Mouse (Mus musculus): ENCODE results near the gene Vti1a. TPM values are rescaled to one million over a fixed set of nuclear protein-coding genes. Genes with fewer than 3 reads are reported as not detected.

Gene Vti1a
- polyA plus RNA-seq, 1 experiment from 2014 or later: 26.4 TPM

DNA sequence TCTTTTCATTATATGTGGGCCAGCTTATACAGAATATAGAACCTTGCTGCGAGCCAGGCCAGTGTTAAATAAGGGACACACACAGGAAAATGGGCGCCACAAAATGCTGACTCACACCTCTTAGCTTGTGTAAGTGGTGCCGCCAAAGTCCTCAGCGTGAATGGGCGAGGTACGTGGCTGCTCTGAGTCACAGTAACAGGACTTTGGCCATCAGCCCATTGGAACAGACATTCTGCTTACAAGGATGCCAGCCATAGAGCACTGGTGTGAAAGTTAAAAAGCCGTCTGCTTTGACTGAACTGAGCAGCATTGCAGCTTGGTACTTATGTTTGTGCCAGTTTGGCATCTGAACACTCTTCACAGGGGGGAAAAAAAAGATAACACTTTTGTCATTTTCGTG lies 107.9 kb downstream of the Vti1a start:
- WGBS: 78% methylated on average over 8 of the region's 8 CpGs
- Histone ChIP-seq H3K27me3 (replicated peaks; ENCODE audit: control insufficient read depth, insufficient read depth, low read length) (no peaks in the 10 kb centered on the region), H3K4me3 (ENCODE audit: low read depth, low read length) (no peak overlapping the region), H3K27ac (ENCODE audit: low read depth, low read length) (no peak overlapping the region), H3K36me3 (ENCODE audit: control insufficient read depth, insufficient read depth, low read length) (no peaks in the 10 kb centered on the region), H3K4me2 (no peak overlapping the region), H3K4me1 (replicated peaks; ENCODE audit: control insufficient read depth, insufficient read depth, low read length) (no peaks in the 10 kb centered on the region), H3K9ac (ENCODE audit: low read depth, low read length) (no peak overlapping the region), H3K9me3 (ENCODE audit: control insufficient read depth, low read length) (no peaks in the 10 kb centered on the region)
- ATAC-seq (replicated peaks; ENCODE audit: low FRiP score) (no peak), DNase-seq (ENCODE audit: low spot score) (no peak)

DNA sequence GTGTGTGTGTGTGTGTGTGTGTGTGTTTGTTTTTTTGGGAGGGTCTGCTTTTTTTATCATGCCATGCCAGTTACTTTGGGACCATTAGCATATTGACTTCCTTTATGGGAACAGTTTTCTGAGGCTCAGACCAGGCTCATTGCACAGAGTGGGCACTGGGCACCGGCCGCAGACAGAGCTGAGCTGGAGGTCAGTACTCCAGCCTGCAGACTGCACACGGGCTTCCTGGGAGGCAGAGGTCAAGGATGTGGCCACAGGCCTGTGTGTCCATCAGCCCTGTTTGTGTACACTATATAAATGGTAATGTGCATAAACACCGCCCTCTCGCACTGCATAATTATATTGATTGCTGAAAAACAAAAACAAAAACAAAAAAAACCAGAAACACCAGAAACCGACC lies 108.4 kb downstream of the Vti1a start:
- no peak for ATAC-seq (replicated peaks; ENCODE audit: low FRiP score)

DNA sequence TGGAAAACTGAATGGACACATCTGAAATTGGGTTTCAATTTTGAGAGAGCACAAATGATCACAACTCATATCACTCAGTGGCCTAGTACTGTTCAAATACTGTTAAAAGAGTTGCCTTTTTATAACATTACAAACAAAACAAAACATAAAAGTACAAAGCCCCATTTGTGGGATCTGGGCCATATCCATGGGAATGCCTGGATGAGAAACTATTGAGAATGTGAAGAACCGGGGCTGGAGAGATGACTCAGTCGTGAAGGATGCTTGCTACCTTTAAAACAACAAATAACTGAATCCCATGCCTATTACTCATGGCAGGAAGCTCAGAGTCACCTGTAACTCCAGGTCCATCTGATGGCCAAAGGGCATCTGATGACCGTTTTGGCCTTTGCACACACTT lies 124.2 kb downstream of the Vti1a start:
- no peak overlapping the region for H3K4me3 ChIP-seq (ENCODE audit: low read depth, low read length)
- H3K36me3 ChIP-seq (ENCODE audit: control insufficient read depth, insufficient read depth, low read length): no peaks in the 10 kb centered on the region
- H3K27me3 ChIP-seq (replicated peaks; ENCODE audit: control insufficient read depth, insufficient read depth, low read length): no peaks in the 10 kb centered on the region
- H3K27ac ChIP-seq (ENCODE audit: low read depth, low read length): no peak overlapping the region
- no peak overlapping the region for H3K4me2 ChIP-seq
- no peaks in the 10 kb centered on the region for H3K9me3 ChIP-seq (ENCODE audit: control insufficient read depth, low read length)
- no peak overlapping the region for H3K9ac ChIP-seq (ENCODE audit: low read depth, low read length)
- ATAC-seq (replicated peaks; ENCODE audit: low FRiP score) (no peak), DNase-seq (ENCODE audit: low spot score) (no peak)
- WGBS: 76% methylated on average over 3 of the region's 3 CpGs
- no peaks in the 10 kb centered on the region for H3K4me1 ChIP-seq (replicated peaks; ENCODE audit: control insufficient read depth, insufficient read depth, low read length)

More for the DNA sequence above, 108.4 kb downstream of the Vti1a start:
- no peaks in the 10 kb centered on the region for H3K27me3 ChIP-seq (replicated peaks; ENCODE audit: control insufficient read depth, insufficient read depth, low read length)
- H3K4me3 ChIP-seq (ENCODE audit: low read depth, low read length): no peak overlapping the region
- H3K9me3 ChIP-seq (ENCODE audit: control insufficient read depth, low read length): no peaks in the 10 kb centered on the region
- H3K9ac ChIP-seq (ENCODE audit: low read depth, low read length): no peak overlapping the region
- no peak overlapping the region for H3K27ac ChIP-seq (ENCODE audit: low read depth, low read length)
- 82% methylated on average over 6 of the region's 6 CpGs for WGBS
- no peak overlapping the region for H3K4me2 ChIP-seq
- no peaks in the 10 kb centered on the region for H3K36me3 ChIP-seq (ENCODE audit: control insufficient read depth, insufficient read depth, low read length)
- H3K4me1 ChIP-seq (replicated peaks; ENCODE audit: control insufficient read depth, insufficient read depth, low read length): no peaks in the 10 kb centered on the region
- DNase-seq (ENCODE audit: low spot score): no peak

DNA sequence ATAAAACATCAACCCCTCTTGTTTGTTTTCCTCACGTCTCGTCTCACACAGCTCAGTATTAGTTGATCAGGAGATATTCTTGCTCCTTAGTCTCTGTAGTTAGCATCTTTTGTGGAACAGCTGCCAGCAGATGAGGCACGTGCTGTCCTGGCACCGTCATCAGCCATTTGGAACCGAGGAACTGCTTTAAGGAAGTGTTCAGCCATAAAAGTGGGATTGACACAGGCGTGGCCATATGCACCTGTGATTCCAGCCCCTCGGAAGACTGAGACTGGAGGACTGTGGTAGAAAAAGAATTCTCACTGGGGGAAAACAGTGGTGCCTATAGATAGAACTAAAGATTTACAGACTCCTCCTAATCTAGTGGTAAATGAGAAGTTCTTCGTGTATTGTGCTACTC lies 127.5 kb downstream of the Vti1a start:
- Histone ChIP-seq H3K4me3 (ENCODE audit: low read depth, low read length) (no peak overlapping the region), H3K9me3 (ENCODE audit: control insufficient read depth, low read length) (no peaks in the 10 kb centered on the region), H3K27ac (ENCODE audit: low read depth, low read length) (no peak overlapping the region), H3K27me3 (replicated peaks; ENCODE audit: control insufficient read depth, insufficient read depth, low read length) (no peaks in the 10 kb centered on the region), H3K36me3 (ENCODE audit: control insufficient read depth, insufficient read depth, low read length) (no peaks in the 10 kb centered on the region), H3K4me2 (no peak overlapping the region), H3K4me1 (replicated peaks; ENCODE audit: control insufficient read depth, insufficient read depth, low read length) (no peaks in the 10 kb centered on the region), H3K9ac (ENCODE audit: low read depth, low read length) (no peak overlapping the region)
- 89% methylated on average over 8 of the region's 8 CpGs for WGBS
- DNase-seq (ENCODE audit: low spot score) (no peak), ATAC-seq (replicated peaks; ENCODE audit: low FRiP score) (no peak)

DNA sequence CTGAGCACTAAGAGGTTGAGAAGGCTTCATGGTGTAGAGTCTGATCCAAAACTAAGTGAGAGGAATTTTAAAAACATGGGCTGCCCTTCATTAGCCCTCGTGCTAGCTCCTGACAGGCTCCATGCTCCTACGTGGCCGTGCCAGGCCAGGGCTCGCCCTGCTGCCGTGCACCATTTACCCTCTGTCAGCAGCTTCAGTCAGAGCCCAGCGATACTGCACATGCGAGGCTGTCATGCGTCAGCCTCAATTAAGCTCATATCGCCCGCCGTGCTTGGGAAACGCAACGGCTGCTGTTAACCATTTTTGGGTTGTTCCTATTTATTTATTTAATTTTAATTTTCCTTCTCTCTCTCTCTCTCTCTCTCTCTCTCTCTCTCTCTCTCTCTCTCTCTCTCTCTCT lies 133.0 kb downstream of the Vti1a start:
- WGBS: 84% methylated on average over 13 of the region's 13 CpGs
- Histone ChIP-seq H3K4me1 (replicated peaks; ENCODE audit: control insufficient read depth, insufficient read depth, low read length) (no peaks in the 10 kb centered on the region), H3K27me3 (replicated peaks; ENCODE audit: control insufficient read depth, insufficient read depth, low read length) (no peaks in the 10 kb centered on the region), H3K9me3 (ENCODE audit: control insufficient read depth, low read length) (no peaks in the 10 kb centered on the region), H3K4me3 (ENCODE audit: low read depth, low read length) (no peak overlapping the region), H3K4me2 (no peak overlapping the region), H3K36me3 (ENCODE audit: control insufficient read depth, insufficient read depth, low read length) (no peaks in the 10 kb centered on the region), H3K27ac (ENCODE audit: low read depth, low read length) (no peak overlapping the region), H3K9ac (ENCODE audit: low read depth, low read length) (no peak overlapping the region)
- ATAC-seq (replicated peaks; ENCODE audit: low FRiP score): no peak
- DNase-seq (ENCODE audit: low spot score): no peak

DNA sequence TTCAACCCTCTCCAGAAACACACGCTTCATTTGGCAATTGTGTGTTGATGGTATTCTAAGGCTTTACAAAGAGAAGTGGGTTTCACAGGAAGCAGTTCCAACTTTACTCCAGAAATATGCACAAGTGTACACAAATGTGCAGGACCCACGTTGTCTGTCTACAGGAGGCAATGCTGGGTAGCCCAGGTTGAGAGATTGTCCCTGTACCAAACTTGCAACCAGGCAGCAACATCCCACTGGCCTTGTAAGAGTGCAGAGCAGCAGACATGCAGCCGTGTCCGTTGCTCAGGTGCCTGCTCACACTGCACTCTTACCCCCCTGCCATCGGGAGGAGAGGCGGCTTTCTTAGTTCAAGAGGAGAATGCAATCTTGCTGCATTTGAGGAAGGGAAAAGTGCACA lies 133.4 kb downstream of the Vti1a start:
- Histone ChIP-seq H3K27ac (ENCODE audit: low read depth, low read length) (no peak overlapping the region), H3K4me1 (replicated peaks; ENCODE audit: control insufficient read depth, insufficient read depth, low read length) (no peaks in the 10 kb centered on the region), H3K9me3 (ENCODE audit: control insufficient read depth, low read length) (no peaks in the 10 kb centered on the region), H3K36me3 (ENCODE audit: control insufficient read depth, insufficient read depth, low read length) (no peaks in the 10 kb centered on the region), H3K27me3 (replicated peaks; ENCODE audit: control insufficient read depth, insufficient read depth, low read length) (no peaks in the 10 kb centered on the region), H3K9ac (ENCODE audit: low read depth, low read length) (no peak overlapping the region), H3K4me2 (no peak overlapping the region), H3K4me3 (ENCODE audit: low read depth, low read length) (no peak overlapping the region)
- ATAC-seq (replicated peaks; ENCODE audit: low FRiP score) (no peak), DNase-seq (ENCODE audit: low spot score) (no peak)
- WGBS: 83% methylated on average over 6 of the region's 6 CpGs

DNA sequence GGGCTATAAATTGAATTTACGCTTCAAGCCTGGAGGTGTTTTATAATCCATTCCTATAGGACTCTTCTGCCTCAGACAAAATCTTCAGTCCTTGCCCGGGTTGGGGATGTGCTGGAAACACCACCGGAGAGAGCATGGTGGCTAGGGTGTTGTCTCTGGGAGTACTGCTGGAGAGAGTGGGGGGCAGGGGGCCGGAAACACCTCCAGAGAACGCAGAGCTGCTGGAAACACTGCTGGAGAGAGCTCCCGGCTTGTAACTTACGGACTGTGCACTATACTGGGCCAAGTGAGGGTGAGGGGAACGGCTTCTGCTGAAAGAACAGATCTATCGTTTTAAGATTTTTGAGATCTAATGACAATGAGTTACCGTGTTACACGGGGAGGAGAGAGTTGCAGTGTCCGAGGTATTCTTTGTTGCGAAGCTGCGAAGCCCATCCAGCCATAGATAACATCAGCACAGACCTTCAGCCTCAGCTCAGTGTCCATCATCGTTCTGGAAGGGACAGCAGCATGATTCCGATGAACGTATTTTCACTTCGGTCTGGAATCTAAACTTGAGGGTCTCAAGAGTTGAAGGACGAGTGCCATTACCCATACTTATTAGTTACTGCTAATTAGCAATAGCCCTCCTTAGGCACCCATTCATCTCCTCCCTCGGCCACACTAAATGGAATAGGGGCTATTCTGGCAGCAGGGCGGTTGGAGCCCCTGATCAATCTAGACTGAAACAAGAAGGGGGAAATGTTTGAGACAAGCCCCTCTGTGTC lies 140.4 kb downstream of the Vti1a start:
- H3K4me2 ChIP-seq: no peak overlapping the region; the same call in 1 of the 2 replicates
- H3K27ac ChIP-seq (ENCODE audit: low read depth, low read length): no peak overlapping the region
- no peaks in the 10 kb centered on the region for H3K9me3 ChIP-seq (ENCODE audit: control insufficient read depth, low read length)
- WGBS: 63% methylated on average over 21 of the region's 21 CpGs
- no peak overlapping the region for H3K9ac ChIP-seq (ENCODE audit: low read depth, low read length)
- no peaks in the 10 kb centered on the region for H3K4me1 ChIP-seq (replicated peaks; ENCODE audit: control insufficient read depth, insufficient read depth, low read length)
- H3K4me3 ChIP-seq (ENCODE audit: low read depth, low read length): no peak overlapping the region
- DNase-seq (ENCODE audit: low spot score) (no peak), ATAC-seq (replicated peaks; ENCODE audit: low FRiP score) (no peak)
- no peaks in the 10 kb centered on the region for H3K36me3 ChIP-seq (ENCODE audit: control insufficient read depth, insufficient read depth, low read length)
- H3K27me3 ChIP-seq (replicated peaks; ENCODE audit: control insufficient read depth, insufficient read depth, low read length): no peaks in the 10 kb centered on the region

DNA sequence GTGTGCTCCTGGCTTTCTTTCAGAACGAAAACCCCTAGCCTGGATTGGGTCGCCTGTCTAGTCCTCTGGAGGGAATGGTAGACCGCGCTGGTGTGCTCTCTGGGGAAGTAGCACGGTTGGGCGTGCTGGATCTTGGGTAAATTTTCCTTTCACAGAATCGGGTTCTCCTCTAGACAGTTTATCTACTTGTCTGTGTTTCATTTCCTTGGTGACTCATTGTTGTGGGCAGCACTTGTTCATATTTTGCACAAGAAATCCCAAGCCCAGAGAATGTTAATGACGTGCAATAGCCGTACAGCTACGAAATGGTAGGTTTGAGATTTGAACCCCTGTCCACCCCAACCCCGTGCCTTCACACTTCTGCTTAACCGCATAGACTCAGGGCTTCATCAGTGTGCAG lies 145.9 kb downstream of the Vti1a start:
- no peaks in the 10 kb centered on the region for H3K4me1 ChIP-seq (replicated peaks; ENCODE audit: control insufficient read depth, insufficient read depth, low read length)
- 83% methylated on average over 12 of the region's 12 CpGs for WGBS
- H3K4me3 ChIP-seq (ENCODE audit: low read depth, low read length): no peak overlapping the region
- no peaks in the 10 kb centered on the region for H3K27me3 ChIP-seq (replicated peaks; ENCODE audit: control insufficient read depth, insufficient read depth, low read length)
- no peaks in the 10 kb centered on the region for H3K36me3 ChIP-seq (ENCODE audit: control insufficient read depth, insufficient read depth, low read length)
- ATAC-seq (replicated peaks; ENCODE audit: low FRiP score): no peak
- no peak overlapping the region for H3K9ac ChIP-seq (ENCODE audit: low read depth, low read length)
- H3K9me3 ChIP-seq (ENCODE audit: control insufficient read depth, low read length): no peaks in the 10 kb centered on the region
- no peak for DNase-seq (ENCODE audit: low spot score)
- no peak overlapping the region for H3K27ac ChIP-seq (ENCODE audit: low read depth, low read length)
- no peak overlapping the region for H3K4me2 ChIP-seq

DNA sequence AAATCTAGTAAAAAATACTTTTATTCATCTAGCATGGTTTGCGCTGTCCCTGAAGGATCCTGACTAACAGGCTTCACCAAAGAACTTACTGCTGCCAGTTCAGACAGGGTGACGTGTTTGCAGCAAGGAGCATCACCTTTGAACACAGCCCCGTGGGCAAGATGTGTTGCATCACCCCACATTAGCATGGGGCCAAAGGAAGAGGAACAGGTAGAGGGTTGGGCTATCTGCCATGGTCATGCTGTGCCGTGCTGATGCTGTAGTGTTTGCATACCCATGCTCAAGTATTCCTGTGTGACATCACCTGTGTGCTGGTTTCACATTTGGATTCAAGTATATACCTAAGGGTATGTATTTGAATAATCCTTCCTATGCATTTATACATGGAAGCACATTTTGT lies 147.6 kb downstream of the Vti1a start:
- H3K4me3 ChIP-seq (ENCODE audit: low read depth, low read length): no peak overlapping the region
- no peaks in the 10 kb centered on the region for H3K9me3 ChIP-seq (ENCODE audit: control insufficient read depth, low read length)
- DNase-seq (ENCODE audit: low spot score) (no peak), ATAC-seq (replicated peaks; ENCODE audit: low FRiP score) (no peak)
- H3K4me1 ChIP-seq (replicated peaks; ENCODE audit: control insufficient read depth, insufficient read depth, low read length): no peaks in the 10 kb centered on the region
- no peak overlapping the region for H3K4me2 ChIP-seq
- no peak overlapping the region for H3K9ac ChIP-seq (ENCODE audit: low read depth, low read length)
- H3K36me3 ChIP-seq (ENCODE audit: control insufficient read depth, insufficient read depth, low read length): no peaks in the 10 kb centered on the region
- 81% methylated on average over 4 of the region's 4 CpGs for WGBS
- H3K27ac ChIP-seq (ENCODE audit: low read depth, low read length): no peak overlapping the region
- H3K27me3 ChIP-seq (replicated peaks; ENCODE audit: control insufficient read depth, insufficient read depth, low read length): no peaks in the 10 kb centered on the region
